Mouse (Mus musculus) heart, adult 2 months (tissue): ENCODE results near the gene Fam78a.

Source experiments
- EP300 ChIP-seq: fragments of 200-500 bp; IDR thresholded peaks from 2 replicates; pipeline ENCODE4 v1.6.1; 2011; ENCODE audit warnings: low read depth, low read length, control low read depth; ENCODE audit not compliant: insufficient read depth
- POLR2A ChIP-seq: fragments of 200-500 bp; IDR thresholded peaks from 2 replicates; pipeline ENCODE4 v1.6.1; 2011; ENCODE audit warnings: mild to moderate bottlenecking, low read depth, low read length, control low read depth; ENCODE audit not compliant: insufficient read depth

GRCm38 (mm10) chr2:32057360-32057759, 27.3 kb downstream of the Fam78a start:
- TF ChIP-seq EP300 (no peak), POLR2A (no peak)
